Mouse (Mus musculus) stomach, postnatal 0 days (tissue): ENCODE measurements around the gene Ltb. TPM values are rescaled to one million over a fixed set of nuclear protein-coding genes. Genes with fewer than 3 reads are reported as not detected.

Experiments used
- ATAC-seq: fragments of 200-750 bp; cut with Nextera tagmentation; 2 replicates; pipeline ENCODE4 v1.8.0; 2017; ENCODE audit not compliant: low FRiP score, low TSS enrichment
- DNase-seq: peaks from one replicate; pipeline ENCODE4 v3.0.0-alpha.2; 2016; ENCODE audit warnings: low spot score
- H3K27ac ChIP-seq: fragments of 300-500 bp; sonication (generic); replicated peaks from 2 replicates; pipeline ENCODE4 v1.5.1; 2014; ENCODE audit warnings: mild to moderate bottlenecking, control low read depth
- H3K27me3 ChIP-seq: fragments of 300-500 bp; sonication (generic); 2 replicates; pipeline ENCODE4 v1.6.1; 2014; ENCODE audit warnings: low read length; ENCODE audit not compliant: control insufficient read depth, insufficient read depth
- H3K36me3 ChIP-seq: fragments of 300-500 bp; sonication (generic); 2 replicates; pipeline ENCODE4 v1.6.1; 2014; ENCODE audit warnings: low read length, mixed read lengths; ENCODE audit not compliant: control insufficient read depth, insufficient read depth
- H3K4me1 ChIP-seq: fragments of 300-500 bp; sonication (generic); replicated peaks from 2 replicates; pipeline ENCODE4 v1.6.1; 2014; ENCODE audit warnings: antibody characterized with exemption; ENCODE audit not compliant: control insufficient read depth, insufficient read depth
- H3K4me2 ChIP-seq: fragments of 300-500 bp; sonication (generic); replicated peaks from 2 replicates; pipeline ENCODE4 v1.6.1; 2014; ENCODE audit warnings: low read depth, mild to moderate bottlenecking, control low read depth, moderate library complexity
- H3K4me3 ChIP-seq: fragments of 300-500 bp; sonication (generic); 2 replicates; pipeline ENCODE4 v1.5.1; 2014; ENCODE audit warnings: low read depth, low read length, control low read depth
- H3K9ac ChIP-seq: fragments of 300-500 bp; sonication (generic); 2 replicates; pipeline ENCODE4 v1.6.1; 2014; ENCODE audit warnings: mild to moderate bottlenecking, low read length, control low read depth, mixed read lengths
- H3K9me3 ChIP-seq: fragments of 300-500 bp; sonication (generic); 2 replicates; pipeline ENCODE4 v1.6.1; 2016; ENCODE audit warnings: low read length; ENCODE audit not compliant: control insufficient read depth
- CTCF ChIP-seq: IDR thresholded peaks from 2 replicates; pipeline ENCODE4 v1.5.1; 2016; ENCODE audit warnings: antibody characterized with exemption, low read depth, mild to moderate bottlenecking, moderate library complexity
- EP300 ChIP-seq: optimal IDR thresholded peaks from 2 replicates; pipeline ENCODE3; 2016; ENCODE audit warnings: antibody characterized with exemption
- WGBS: fragments of 180-500 bp; shearing (Covaris S2); extraction: QIAGEN DNeasy Blood & Tissue Kit; methylation state at CpG from one replicate; pipeline ENCODE4 v1.1.7; 2014; 5-methylcytosine and 5-hydroxymethylcytosine counted together
- polyA plus RNA-seq: library from polyadenylated mRNA; unstranded; fragments of >200 nt; fragmentation: Nextera tagmentation; extraction: Ambion mirVana; gene quantifications from 2 replicates; pipeline ENCODE4 v1.2.1, GENCODE M21; 2015

Gene Ltb
- polyA plus RNA-seq, 1 experiment from 2014 or later, result 0.78 TPM

DNA sequence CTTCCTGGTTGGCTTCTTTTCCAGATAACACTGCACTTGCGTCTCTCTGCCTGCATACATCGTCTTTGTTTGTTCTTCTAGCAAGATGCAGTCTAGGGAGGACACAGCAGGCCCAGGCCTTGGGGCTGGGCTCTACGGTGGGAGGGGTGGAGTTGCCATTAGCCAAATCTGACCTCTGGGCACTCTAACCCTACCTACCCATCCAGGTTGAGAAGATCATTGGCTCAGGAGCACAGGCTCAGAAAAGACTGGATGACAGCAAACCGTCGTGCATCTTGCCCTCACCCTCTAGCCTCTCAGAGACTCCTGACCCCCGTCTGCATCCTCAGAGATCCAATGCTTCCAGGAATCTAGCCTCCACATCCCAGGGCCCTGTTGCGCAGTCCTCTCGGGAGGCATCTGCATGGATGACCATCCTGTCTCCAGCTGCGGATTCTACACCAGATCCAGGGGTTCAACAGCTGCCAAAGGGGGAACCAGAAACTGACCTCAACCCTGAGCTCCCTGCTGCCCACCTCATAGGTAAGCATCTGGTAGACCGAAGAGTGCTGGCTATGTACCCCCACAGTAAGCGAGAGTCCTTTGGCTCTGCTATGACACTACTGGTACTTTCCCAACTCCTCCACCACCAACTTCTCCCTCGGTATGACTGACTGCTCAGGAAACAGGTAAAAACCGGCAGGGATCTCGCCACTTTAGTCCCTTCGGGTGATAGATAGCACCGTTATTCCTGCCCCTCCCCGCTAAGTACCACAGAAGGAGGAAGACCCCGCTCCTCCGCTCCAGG lies 798 bp downstream of the Ltb start:
- peak; percentile 21; the same call in 1 of the 2 replicates for ATAC-seq
- no peak for DNase-seq
- Histone ChIP-seq H3K27ac (no peak overlapping the region), H3K4me3 (peak overlapping the region; percentile 41), H3K4me1 (no peaks in the 10 kb centered on the region), H3K4me2 (peak overlapping the region; percentile 78), H3K36me3 (no peaks in the 10 kb centered on the region), H3K9me3 (no peaks in the 10 kb centered on the region), H3K27me3 (no peaks in the 10 kb centered on the region), H3K9ac (peak overlapping the region; percentile 52)
- WGBS, result 38% methylated on average over 19 of the region's 19 CpGs
- TF ChIP-seq EP300, result no peak
- TF ChIP-seq CTCF, result no peak

DNA sequence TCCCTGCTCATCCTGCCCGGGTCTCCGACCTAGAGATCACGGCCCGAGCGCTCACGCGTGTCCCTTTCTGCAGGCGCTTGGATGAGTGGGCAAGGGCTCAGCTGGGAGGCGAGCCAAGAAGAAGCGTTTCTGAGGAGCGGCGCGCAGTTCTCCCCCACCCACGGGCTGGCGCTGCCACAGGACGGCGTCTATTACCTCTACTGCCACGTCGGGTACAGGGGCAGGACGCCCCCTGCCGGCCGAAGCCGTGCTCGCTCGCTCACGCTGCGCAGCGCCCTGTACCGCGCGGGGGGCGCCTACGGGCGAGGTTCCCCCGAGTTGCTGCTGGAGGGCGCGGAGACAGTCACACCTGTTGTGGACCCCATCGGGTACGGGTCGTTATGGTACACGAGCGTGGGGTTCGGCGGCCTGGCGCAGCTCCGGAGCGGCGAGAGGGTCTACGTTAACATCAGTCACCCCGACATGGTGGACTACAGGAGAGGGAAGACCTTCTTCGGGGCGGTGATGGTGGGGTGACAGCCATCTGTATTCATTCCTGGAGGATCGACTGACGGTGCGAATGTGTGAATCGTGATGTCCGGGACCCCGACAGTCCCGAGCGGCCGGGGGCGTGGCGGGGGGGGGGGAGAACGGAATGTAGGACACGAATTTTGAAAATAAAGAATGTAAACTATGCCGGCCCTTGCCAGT lies 1.5 kb downstream of the Ltb start:
- no peaks in the 10 kb centered on the region for H3K9me3 ChIP-seq
- H3K4me3 ChIP-seq, result peak overlapping the region; percentile 41
- whole genome bisulfite sequencing, result 1% methylated on average over 58 of the region's 66 CpGs
- H3K36me3 ChIP-seq, result no peaks in the 10 kb centered on the region
- DNase-seq, result peak; percentile 82
- H3K4me2 ChIP-seq, result peak overlapping the region; percentile 78
- H3K27me3 ChIP-seq, result no peaks in the 10 kb centered on the region; the same call in 1 of the 2 replicates
- TF ChIP-seq CTCF (peak; percentile 94), EP300 (no peak)
- H3K9ac ChIP-seq, result peak overlapping the region; percentile 52
- no peak overlapping the region for H3K27ac ChIP-seq
- no peaks in the 10 kb centered on the region for H3K4me1 ChIP-seq
- ATAC-seq, result peak; percentile 85

DNA sequence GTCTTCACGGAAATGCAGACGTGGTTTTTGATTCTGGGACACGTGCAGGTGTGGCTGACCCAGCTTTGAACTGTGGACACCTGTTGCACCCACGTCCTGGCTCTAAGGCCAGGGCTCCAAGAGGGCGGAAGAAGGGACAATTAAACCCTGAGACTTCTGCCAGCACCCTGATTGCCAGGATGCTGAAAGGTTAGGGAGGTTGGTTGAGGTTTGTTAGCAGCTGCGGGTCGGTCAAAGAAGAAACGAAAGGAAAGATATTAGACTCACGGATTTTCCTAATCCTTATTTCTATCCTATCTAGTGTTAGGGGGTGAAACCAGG lies 2.0 kb downstream of the Ltb start:
- no peak for DNase-seq
- 31% methylated on average over 9 of the region's 9 CpGs for WGBS

DNA sequence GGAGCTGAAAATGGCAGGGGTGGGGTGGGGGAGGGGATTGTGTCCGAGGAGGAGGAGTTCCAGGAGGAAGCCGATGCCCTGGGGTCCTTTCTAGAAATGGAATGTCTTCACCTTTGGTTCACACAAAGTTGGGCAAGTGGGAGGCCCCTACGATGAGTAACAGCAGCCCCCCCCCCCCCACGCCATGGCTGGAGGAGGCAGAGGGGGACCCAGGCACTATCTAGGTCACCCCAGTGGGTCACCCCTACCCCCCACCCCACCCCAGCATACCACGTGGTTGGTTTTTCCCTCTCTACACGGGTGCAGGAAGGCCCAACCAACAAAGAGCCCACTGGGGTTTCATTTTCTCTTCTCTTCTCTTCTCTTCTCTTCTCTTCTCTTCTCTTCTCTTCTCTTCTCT lies 2.9 kb downstream of the Ltb start:
- H3K4me1 ChIP-seq, result no peaks in the 10 kb centered on the region
- TF ChIP-seq EP300 (no peak), CTCF (no peak)
- ATAC-seq (no peak), DNase-seq (no peak)
- no peak overlapping the region for H3K4me2 ChIP-seq
- H3K27me3 ChIP-seq, result no peaks in the 10 kb centered on the region; the same call in 1 of the 2 replicates
- no peak overlapping the region for H3K9ac ChIP-seq
- 37% methylated on average over 5 of the region's 6 CpGs for WGBS
- no peaks in the 10 kb centered on the region for H3K9me3 ChIP-seq
- no peak overlapping the region for H3K27ac ChIP-seq
- H3K4me3 ChIP-seq, result no peak overlapping the region
- no peaks in the 10 kb centered on the region for H3K36me3 ChIP-seq

More for the DNA sequence above, 2.0 kb downstream of the Ltb start:
- TF ChIP-seq CTCF (no peak), EP300 (no peak)
- peak; percentile 21; the same call in 1 of the 2 replicates for ATAC-seq
- Histone ChIP-seq H3K27me3 (no peaks in the 10 kb centered on the region; the same call in 1 of the 2 replicates), H3K4me1 (no peaks in the 10 kb centered on the region), H3K9me3 (no peaks in the 10 kb centered on the region), H3K4me3 (peak overlapping the region; percentile 41), H3K4me2 (peak overlapping the region; percentile 78), H3K27ac (no peak overlapping the region), H3K36me3 (no peaks in the 10 kb centered on the region), H3K9ac (no peak overlapping the region)

DNA sequence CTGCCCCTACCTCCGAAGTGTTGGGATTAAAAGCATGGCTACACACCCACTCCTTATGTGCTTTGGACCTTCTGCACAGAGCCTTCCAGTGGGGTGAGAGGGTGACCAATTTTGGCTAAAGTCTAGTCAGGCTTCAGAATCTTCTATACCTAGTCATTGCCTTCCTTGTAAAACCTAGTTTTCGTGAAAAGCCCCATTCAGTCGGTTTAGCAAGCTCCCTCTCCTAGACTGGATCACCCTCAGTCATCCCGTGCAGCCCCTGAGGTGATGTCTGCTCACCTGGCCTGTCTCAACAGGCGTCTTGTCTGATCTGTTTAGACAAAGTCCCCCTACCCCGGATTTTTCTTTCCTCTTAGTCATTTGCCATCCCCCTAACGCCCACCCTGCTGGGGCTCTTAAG lies 3.8 kb downstream of the Ltb start:
- Histone ChIP-seq H3K27me3 (no peaks in the 10 kb centered on the region; the same call in 1 of the 2 replicates), H3K4me1 (no peaks in the 10 kb centered on the region), H3K36me3 (no peaks in the 10 kb centered on the region), H3K27ac (no peak overlapping the region), H3K9me3 (no peaks in the 10 kb centered on the region), H3K4me2 (no peak overlapping the region), H3K9ac (no peak overlapping the region), H3K4me3 (no peak overlapping the region)
- DNase-seq (no peak), ATAC-seq (no peak)
- no peak for TF ChIP-seq CTCF
- WGBS, result 54% methylated on average over 7 of the region's 7 CpGs

DNA sequence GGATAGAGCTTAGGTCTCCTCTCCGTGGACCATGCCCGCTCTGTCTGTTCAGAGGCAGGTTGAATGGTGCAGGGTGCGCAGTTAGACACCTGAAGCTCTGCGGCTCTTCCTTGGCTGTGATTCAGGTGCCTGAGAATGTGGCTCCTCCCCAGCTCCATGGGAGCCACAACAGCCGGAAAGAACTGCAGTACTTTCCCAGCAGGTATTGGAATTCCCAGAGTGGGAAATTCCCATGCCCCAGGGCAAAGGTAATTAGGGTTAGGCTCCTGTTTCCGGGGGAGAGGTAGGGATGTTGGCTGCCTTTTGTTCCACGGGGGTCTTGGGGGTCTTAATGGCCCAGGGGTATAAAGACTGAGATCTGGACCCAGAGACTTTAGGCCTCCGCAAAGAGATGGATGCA lies 4.7 kb downstream of the Ltb start:
- Histone ChIP-seq H3K36me3 (no peaks in the 10 kb centered on the region), H3K27me3 (no peaks in the 10 kb centered on the region; the same call in 1 of the 2 replicates), H3K9me3 (no peaks in the 10 kb centered on the region), H3K4me2 (no peak overlapping the region), H3K9ac (no peak overlapping the region), H3K4me1 (no peaks in the 10 kb centered on the region), H3K27ac (no peak overlapping the region), H3K4me3 (no peak overlapping the region)
- 27% methylated on average over 8 of the region's 8 CpGs for WGBS
- ATAC-seq, result no peak
- DNase-seq, result no peak
- TF ChIP-seq CTCF (no peak), EP300 (no peak)
